Mouse (Mus musculus) MEL-GATA-1-ER (cell line): ENCODE measurements around the gene Elavl2.
"Not testable (repeated sequence)": the region's sequence is repeated elsewhere in the genome, so short reads cannot be mapped to it uniquely, and the experiment has no call there.

ENCODE experiments used
- DNase-seq: peaks from one replicate; pipeline ENCODE4 v3.0.0-alpha.2; 2012; ENCODE audit warnings: low read depth; ENCODE audit errors: extremely low read depth

Elavl2 gene

DNA sequence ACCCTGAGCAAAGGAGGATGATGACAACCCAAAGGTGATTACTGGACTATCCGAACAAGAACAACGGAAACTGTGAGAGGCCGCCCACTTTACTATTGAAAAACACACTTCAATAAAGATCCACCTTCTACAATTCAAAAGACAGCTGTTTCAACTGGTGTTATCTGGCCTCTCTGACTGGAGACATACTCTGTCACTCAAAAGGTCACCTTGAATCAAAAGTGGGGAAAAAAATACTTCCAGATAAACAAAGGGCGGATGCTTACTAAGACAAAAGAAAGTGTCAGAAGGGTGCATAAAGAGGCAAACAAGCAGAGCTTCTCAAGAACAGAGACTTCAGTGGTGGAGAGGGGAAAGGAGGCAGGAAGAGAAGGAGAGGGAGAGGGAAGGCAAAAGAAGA is 66.4 kb downstream of the Elavl2 start:
- DNase-seq, result no peak

DNA sequence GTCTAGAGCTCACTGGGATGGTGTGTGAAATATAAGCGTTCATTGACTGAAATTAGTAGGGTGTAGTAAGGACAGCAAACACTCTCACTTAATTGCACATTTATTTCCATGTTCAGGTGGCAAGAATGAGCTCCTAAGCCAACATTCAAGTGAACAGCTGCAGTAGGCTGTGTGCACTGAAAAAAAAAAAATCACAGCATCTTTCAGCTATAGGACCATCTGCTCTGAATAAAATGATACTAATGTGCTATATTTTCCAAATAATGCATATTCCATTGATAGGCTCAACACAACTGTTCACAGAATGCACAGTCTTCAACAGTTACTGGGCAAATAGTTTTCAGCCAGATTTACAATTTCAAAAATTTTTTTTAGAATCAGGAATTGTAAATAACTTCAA is 89.8 kb downstream of the Elavl2 start:
- no peak for DNase-seq

DNA sequence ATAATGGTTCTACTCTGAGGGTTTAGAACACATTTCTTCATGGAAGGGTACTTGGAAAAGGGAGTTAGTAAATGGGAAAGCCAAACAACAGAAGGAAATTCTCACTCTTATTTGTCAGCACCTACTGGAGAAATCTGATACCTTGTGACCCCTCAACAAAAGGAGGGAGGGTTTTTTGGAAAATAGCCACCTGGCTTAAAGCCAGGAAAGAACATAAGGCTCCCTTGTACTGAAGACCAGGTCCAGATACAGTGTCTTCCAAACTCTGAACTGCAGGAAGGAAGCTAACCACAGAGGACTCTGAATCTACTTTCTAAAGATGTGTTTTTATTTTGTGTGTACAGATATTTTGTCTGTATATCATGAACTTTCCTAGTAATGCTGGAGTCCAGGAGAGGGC is 102.9 kb downstream of the Elavl2 start:
- DNase-seq, result no peak

DNA sequence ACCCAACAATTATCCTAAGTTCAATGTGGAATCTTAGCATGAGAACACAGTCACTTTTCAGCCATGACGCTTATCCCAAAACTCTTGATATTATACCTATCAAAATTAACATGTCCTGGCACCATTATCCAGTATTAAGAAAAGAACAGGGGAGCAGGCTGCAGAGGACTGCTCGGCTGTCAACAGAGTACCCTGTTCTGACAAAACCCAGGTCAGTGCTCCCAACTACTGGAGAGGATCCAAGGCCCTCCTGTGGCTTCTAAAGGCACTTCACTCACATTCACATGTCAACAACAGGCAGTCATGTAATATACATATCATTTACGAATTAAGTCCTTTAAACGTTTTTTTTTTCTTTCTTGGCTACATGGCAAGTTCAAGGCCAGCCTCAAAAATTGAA is 105.3 kb downstream of the Elavl2 start:
- no peak for DNase-seq

DNA sequence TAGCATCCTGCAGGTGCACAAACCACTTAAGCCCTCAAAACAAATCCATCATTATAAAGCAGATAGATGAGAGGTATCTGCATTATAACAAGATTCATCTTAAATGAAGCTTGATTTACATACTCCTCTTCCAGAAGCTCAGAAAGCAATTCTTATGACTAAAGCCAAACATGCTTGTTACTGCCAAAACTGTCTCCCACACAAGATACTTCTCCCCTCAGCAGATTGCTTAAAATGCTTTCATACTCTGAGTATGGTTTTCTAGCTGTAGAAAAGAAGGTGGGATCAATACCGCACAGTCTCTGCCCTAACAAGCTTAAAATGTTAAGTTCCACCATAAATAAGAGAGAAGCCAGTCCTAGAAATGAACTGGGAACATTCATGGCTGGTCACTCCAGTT is 109.1 kb downstream of the Elavl2 start:
- DNase-seq, result no peak

DNA sequence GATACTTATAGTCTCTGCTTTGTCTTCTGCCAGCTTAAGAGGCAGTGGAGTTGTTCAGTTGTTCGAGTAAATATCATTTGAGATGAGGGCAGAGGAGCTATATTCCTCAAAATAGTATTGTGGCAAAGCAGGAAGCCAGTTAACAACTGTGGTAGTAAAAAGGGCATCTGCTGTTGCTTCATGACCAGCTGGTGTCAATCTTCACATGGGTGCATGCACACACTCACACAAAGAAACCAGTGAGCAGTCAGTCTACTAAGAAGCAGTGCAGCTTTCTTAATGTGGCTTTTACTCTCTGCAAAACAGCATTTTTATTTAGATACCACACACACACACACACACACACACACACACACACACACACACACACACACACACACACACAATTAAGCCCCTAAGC is 110.2 kb downstream of the Elavl2 start:
- no peak for DNase-seq

DNA sequence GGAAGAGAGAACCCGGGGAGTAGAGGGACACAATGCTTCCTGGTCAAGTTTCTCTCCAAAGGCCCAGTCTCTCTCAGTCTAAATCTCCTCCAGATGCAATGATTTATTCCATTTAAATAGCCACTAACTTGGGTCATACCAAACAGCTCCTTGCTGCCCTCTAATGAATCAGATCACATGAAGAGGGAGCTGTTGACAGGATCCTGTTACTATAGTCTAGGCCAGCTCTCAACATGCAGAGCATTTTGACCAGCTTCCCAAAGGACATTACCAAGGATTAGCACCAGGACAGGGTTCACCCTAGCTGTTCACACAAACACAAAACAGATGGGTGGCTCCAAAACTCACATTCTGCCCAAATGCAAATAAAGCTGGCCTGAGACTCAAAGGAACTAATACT is 111.4 kb downstream of the Elavl2 start:
- DNase-seq, result no peak

DNA sequence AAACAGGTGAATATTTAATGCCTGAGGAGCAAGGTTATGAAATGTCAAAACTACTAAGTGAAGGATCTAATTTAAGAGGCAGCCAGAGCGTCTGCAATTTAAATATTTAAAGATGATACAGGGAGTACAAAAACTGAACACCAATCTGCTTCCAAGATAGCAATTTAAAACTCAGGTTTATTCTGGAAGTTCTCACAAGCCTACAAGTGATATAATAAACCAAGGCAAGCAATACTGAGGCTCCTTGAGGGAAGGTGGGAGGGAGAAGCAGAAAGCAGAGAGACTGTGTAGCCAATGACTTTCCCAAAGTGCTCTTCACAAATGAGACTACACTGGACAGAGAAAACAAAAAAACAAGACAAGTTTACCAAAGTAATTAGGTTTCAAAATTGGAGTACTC is 132.2 kb downstream of the Elavl2 start:
- DNase-seq, result no peak

DNA sequence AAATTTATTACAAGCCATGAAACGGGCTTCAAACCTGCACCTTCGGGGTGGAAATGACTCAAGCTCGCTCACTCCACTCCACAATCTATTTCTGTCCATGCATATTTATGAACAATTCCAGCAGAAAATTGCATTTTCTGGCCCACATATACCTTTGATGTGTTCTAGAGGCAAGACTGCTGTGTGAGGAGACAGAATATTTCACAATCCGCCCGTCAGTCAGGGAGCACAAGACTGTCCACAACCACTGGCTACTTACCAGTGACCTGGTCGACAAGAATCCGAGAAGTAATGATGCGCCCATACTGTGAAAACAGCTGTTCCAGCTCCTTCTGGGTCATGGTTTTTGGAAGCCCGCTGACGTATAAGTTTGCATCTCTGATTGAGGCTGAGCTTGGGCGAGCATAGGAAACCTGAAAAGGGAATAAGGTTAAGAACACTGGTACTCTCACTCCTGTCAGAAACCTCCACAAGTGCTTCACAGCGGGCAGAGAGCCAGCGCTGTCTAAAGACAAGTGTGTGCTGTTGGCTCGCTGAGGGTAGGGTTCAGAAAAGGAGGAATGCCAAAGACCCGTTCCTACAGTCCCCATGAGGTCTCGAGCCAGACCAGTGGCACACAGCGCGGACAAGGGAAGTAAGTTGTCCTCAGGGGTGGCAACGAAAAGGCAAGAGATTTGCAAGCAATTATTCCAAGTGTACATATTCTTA is 136.7 kb downstream of the Elavl2 start:
- DNase-seq, result no peak

DNA sequence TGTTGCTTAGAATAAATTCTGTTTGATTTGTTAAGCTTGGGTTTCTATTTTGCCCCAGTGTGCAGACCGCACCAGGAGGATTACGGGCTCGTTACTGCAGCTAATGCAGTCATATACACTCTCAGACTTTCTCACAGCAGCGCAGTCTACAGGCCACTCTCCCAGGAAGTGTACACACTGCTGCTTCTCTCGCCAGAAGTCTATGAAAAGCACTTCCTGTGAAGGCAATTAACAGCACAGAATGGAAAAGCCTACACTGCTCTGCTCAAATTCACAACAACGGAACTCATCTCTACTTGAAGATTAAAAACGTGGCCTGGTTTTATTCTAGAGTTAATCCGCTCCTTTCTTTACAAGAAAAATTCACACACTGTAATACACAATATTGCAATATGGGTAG is 137.7 kb downstream of the Elavl2 start:
- DNase-seq, result no peak

DNA sequence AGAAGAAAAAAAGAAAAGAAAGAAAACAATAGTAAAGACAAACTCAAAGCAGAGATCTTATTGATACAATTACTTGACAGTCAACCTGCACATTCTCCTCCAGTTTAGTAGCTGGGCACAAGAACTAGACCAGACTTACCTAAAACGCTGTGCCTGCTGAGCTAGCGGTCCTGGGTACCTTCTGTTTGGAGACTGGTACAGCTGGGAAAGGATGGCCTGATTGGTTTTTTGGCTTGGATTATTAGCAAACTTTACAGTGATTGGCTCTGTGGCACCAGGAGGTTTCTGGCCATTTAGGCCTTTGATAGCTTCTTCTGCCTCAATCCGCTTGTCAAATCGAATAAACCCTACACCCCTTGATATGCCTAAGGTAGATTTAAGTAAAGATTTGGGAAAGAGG is 140.0 kb downstream of the Elavl2 start:
- no peak for DNase-seq

DNA sequence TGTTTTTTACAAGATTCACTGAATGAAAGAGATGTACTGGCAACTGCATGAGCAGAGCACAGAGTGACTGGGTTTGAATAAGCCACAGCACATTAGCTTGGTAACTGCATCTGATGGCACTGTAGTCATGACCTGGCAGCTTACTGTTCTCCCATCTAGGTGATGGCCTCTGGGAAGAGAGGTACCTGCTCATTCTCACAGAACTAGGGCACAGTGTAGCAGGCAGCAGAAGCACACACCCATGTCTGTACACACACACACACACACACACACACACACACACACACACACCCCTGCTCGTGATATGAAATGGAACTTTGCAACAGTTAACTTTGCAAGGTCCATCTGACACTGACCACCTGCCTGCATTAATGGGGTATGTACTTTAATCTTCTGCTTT is 151.9 kb downstream of the Elavl2 start:
- no peak for DNase-seq

DNA sequence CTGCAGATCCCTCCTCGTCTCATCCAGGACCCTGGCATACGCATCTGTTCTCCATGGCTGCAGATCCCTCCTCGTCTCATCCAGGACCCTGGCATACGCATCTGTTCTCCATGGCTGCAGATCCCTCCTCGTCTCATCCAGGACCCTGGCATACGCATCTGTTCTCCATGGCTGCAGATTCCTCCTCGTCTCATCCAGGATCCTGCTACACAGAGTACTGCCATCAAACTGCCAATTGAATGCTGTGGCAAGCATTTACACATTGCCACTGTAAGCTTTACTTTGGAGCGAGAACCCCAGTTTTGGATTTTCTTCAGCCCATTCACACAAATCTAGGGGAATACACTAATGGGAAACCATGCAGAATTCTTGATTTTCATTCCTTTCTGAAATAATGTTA is 155.4 kb downstream of the Elavl2 start:
- not testable (repeated sequence) for DNase-seq

DNA sequence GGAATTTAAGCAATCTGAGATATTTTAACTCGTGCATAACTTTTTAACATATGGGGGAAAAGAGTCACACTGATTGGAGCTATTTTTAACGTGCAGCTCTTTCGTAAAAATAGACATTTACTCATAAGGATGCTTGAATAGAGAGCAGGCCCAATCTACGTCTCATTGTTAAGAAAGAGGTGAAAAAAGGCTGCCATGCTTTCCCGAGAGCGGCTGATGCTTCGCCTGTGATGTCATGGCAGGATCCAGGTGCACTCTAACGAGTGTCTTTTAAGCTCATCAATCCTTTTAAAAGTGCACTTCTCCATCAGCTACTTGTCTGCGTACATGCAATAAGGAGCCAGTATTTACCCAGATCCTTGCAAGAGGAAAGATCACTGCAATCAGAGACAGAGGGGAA is 156.0 kb downstream of the Elavl2 start:
- no peak for DNase-seq

DNA sequence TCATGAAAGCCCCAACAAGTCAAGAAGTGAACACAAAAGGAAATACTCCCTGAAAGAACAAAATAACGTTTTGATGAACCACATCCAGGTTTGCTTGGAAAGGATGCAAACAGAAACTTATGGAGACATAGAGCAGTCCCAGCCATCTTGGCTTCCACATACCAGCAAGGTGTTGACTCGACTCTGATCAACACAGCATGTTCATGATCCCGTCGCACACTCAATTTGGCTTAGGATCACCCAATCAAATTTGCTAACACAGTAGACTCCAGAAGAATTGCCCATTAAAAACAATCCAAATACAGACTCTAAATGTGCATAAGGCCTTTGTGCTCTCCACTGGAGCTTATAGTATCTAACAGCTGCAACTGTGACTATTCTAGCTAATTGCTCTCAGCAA is 156.7 kb downstream of the Elavl2 start:
- no peak for DNase-seq

DNA sequence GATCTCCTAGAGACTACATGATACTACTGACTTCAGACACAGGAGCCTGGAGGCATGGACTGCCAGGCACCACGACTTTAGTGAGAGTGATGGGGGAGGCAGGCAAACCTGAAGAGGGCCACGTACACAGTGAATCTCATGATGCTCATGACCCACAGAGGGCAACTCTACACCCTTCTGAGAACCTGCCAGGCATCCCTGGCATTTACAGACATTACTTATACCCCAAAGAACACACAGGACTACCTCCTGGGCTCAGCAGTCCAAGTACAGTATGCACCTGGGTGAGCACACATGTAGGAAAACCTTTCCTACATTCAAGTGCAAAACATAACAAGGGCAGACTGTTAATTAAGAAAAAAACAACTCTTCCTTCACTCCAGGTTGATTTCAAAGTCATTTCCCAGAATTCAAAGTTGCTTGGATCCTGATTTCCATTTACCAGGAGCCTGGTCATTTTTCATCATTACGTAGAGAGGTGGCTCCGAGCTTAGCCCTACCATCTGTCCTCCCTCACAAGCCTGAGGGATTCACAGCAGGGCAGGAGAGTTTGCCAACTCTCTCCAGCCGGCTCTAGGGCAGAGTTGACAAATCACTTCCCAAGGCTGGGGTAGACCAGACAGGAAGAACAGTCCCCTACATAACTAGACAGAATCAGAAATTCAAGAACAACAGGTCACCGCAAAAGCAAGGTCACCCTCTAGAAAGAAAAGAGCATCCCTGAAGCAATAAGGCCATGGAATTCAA is 161.7 kb downstream of the Elavl2 start:
- no peak for DNase-seq

DNA sequence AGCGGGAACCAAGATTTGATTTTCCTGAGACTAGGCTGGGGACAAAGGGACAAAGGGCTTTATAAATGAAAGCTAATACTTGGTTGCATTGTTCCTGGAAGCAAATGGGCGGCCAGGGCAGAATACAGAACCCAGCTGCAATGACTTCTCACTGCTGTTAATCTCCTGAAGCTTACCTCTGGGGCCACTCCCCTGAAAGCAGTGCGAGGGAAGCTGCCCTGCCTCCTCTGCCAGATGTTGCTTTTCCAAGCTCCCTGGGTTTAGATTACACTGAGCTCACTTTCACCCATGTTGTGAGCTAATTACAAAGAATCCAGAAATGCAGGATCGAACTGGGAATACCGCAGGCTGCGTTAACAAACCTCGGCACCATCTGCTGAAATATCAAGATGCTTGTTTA is 163.6 kb downstream of the Elavl2 start:
- no peak for DNase-seq

DNA sequence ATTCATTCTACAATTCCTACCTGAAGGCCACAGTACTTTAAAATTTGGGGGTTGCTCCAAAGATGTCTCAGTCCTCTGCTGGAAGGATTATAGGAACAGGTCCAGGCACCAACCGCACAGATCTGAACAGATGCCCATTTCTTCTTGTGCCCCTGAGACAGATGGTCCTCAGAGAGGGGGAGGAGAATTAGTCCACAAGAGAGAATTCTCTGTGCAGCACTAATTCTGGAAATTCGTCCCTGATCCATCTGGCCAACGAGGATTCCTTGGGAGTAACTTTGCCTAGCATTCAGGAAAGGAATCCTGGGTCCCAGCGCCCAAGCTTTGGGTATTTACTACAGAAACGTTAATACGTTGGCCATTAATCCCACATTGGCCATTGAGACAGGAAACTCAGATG is 165.6 kb downstream of the Elavl2 start:
- DNase-seq, result no peak

DNA sequence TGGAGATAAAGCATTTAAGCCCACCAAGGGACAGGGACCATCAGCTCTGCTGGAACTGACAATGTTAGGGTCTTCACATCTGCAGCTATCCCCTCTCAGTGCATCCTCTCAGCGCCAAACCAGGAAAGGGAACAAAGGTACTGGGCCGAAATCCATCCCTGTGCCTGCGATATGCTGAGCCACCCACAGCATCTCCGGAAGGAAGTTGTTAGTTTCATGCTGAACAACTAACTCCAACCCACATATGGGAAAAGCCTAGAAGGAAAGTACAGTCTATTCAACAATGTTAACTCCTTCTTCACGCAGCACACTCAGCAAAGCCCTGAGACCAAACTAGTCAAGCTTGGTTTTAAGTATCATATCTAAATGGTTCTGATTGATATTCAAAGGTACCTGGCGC is 167.0 kb downstream of the Elavl2 start:
- DNase-seq, result no peak

DNA sequence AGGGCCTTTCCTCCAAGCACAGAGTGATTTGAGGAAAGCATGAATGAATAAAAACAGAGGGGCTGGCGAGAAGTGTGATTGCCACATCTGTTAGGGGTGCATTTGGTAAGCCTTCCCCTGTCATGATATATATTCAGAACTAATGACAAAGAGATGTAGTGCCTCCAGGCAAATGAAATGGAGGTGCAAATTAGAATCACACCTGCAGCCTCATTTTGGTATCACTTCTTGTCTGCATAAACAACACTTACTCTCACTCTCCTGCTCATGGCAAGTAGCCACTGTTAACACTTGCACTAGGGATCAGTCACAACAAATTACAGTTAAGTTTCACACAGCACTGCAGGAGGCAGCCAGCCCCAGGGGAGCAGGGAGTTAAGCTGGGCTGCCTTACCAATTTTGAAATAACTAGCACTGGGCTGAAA is 170.1 kb downstream of the Elavl2 start:
- DNase-seq, result no peak

DNA sequence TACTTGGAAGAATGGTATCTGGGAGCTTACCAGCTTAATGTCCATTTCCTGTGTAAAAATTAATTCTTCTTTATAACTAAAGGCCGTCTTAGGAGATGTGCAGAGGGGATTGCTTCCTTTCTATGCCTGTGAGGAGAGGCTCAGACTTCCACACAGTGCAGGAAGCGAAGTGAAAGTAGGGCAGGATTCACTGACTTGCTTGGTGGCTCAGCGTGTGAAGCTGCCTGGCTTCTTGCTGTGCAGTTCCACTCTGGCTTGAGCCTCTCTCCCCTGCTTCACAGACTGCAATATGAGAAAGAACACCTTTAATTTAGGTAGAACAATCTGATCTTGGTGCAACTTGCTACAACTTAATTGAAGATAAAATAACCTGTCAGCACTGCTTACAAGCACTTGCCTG is 172.2 kb downstream of the Elavl2 start:
- no peak for DNase-seq

DNA sequence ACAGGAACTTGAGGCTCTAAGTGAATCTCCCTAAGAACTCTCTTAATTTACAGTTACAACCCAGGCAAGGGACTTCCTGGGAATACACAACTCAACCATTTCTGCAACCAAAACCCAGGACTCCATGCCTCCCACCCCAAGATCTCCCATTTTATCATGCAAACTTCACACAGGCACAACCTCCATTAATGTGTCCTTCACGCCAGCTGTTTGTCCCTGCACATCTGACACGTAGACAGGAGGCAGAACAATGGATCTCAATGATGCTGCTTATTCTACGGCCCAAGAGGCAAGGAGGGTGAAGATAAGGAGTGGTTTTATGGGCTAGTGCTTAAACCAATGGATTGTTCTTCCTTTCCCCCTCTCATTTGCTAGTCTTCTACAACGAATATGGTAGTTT is 176.8 kb downstream of the Elavl2 start:
- no peak for DNase-seq

DNA sequence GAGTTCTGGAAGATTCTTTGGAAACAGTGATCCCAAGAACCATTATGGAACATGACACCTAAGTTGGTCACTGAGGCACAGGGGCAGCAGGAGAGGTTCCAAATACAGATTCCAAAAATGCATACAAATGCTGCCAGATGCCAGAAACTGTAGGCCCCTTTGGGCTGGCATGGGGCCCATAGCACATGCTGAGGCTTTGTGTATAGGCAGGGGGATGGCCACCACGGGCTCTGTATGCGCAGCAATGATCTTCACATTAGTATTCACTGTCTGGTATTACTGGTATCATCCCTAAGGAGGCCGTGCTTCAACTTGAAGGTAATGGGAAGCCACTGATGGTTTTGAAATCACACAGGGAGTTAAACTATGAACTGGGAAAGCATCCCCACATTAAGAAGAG is 181.3 kb downstream of the Elavl2 start:
- DNase-seq, result no peak
